Mouse (Mus musculus) liver (tissue): ENCODE measurements at regions not wholly inside any gene's neighbourhood (a gene's known extent, or its start where the extent isn't known, plus 50 kb on each side); places are given as distances from the start of the nearest gene placed in this dataset.

Experiments
- DNase-seq: peaks from one replicate; pipeline ENCODE4 v3.0.0-alpha.2; 2020; ENCODE audit warnings: mixed read lengths

- DNase-seq, result no peak
Measured at GRCm38 (mm10) chr6:14044654-14045053, 173.3 kb upstream of the 2610001J05Rik start.

GRCm38 (mm10) chr6:14025898-14026297, 154.6 kb upstream of the 2610001J05Rik start:
- DNase-seq, result no peak

- no peak for DNase-seq
Measured at GRCm38 (mm10) chr6:14018928-14019327, 147.6 kb upstream of the 2610001J05Rik start.

- no peak for DNase-seq
Measured at GRCm38 (mm10) chr6:13982606-13983389, 111.5 kb upstream of the 2610001J05Rik start.

GRCm38 (mm10) chr6:13974710-13975506, 103.6 kb upstream of the 2610001J05Rik start:
- DNase-seq, result no peak

GRCm38 (mm10) chr6:13964471-13964870, 93.2 kb upstream of the 2610001J05Rik start:
- no peak for DNase-seq

- no peak for DNase-seq
Measured at GRCm38 (mm10) chr6:13964013-13964412, 92.7 kb upstream of the 2610001J05Rik start.

GRCm38 (mm10) chr6:13949640-13950039, 78.3 kb upstream of the 2610001J05Rik start:
- DNase-seq, result no peak

- DNase-seq, result no peak
Measured at GRCm38 (mm10) chr6:13920809-13921760, 49.8 kb upstream of the 2610001J05Rik start.
